In genomic region chr17:73108888-73109259, GRCm38 (mm10) we compare ENCODE assay signal across 8 mouse cellular contexts. TPM values are rescaled to one million over a fixed set of nuclear protein-coding genes. Genes with fewer than 3 reads are reported as not detected.
DNase-seq lines count a peak whose midpoint lies in the region; ATAC-seq and TF ChIP-seq lines count a peak whose summit lies in the region.

No protein-coding gene starts in this region.

- 74% methylated on average over 7 of the region's 7 CpGs for WGBS in kidney, embryonic 15.5 days
- 78% methylated on average over 7 of the region's 7 CpGs for WGBS in embryonic facial prominence, embryonic 11.5 days
- 59% methylated on average over 7 of the region's 7 CpGs for WGBS in intestine, embryonic 15.5 days

- intact Hi-C loops in left cerebral cortex, postnatal 36 days (cut with DNase I) = loop anchor here (10.0 kb wide), 1 partner anchor 156 kb away; no protein-coding TSS in a partner anchor

- peak overlapping the region; percentile 71 for H3K4me3 ChIP-seq in kidney, embryonic 15.5 days (replicated peaks)
- H3K4me3 ChIP-seq in embryonic facial prominence, embryonic 11.5 days (ENCODE audit: low read depth, low read length) = peak overlapping the region; percentile 81
- peak overlapping the region; percentile 79 for H3K4me3 ChIP-seq in intestine, embryonic 15.5 days (replicated peaks)
- peak overlapping the region; percentile 64 for H3K4me3 ChIP-seq in myocyte

- peaks cover 24% of the 10 kb centered on the region for H3K4me1 ChIP-seq in kidney, embryonic 15.5 days
- no peaks in the 10 kb centered on the region for H3K4me1 ChIP-seq in embryonic facial prominence, embryonic 11.5 days (ENCODE audit: control insufficient read depth, insufficient read depth, low read length)
- H3K4me1 ChIP-seq in intestine, embryonic 15.5 days (replicated peaks) = peaks cover 13% of the 10 kb centered on the region; the same call in 1 of the 2 replicates

- no peak for ATAC-seq in kidney, embryonic 15.5 days (replicated peaks; ENCODE audit: low FRiP score)
- ATAC-seq in embryonic facial prominence, embryonic 11.5 days (replicated peaks; ENCODE audit: insufficient number of reproducible peaks, low FRiP score, low TSS enrichment, low read depth) = no peak
- peak; percentile 54 for ATAC-seq in intestine, embryonic 15.5 days

- DNase-seq in kidney, adult 18-20 months = no peak
- DNase-seq in embryonic facial prominence, embryonic 11.5 days (ENCODE audit: low spot score) = no peak
- DNase-seq in Muller cell, postnatal 12 days (ENCODE audit: inconsistent ontology term) = no peak
- no peak for DNase-seq in left cerebral cortex, postnatal 36 days (ENCODE audit: low spot score in 2 of 2)
- no peak for DNase-seq in cerebellum, adult 11-12 months

- peak overlapping the region; percentile 90 for H3K4me2 ChIP-seq in kidney, embryonic 15.5 days
- peak overlapping the region; percentile 85; the same call in 1 of the 2 replicates for H3K4me2 ChIP-seq in embryonic facial prominence, embryonic 11.5 days (ENCODE audit: low read depth, low read length)
- peak overlapping the region; percentile 76 for H3K4me2 ChIP-seq in intestine, embryonic 15.5 days (replicated peaks)
- peak overlapping the region; percentile 95 for H3K4me2 ChIP-seq in myocyte (ENCODE audit: low read depth)

- peaks cover 42% of the 10 kb centered on the region for H3K79me2 ChIP-seq in myocyte (ENCODE audit: control insufficient read depth, insufficient read depth)

- H3K9me3 ChIP-seq in kidney, embryonic 15.5 days (replicated peaks) = no peaks in the 10 kb centered on the region
- no peaks in the 10 kb centered on the region for H3K9me3 ChIP-seq in embryonic facial prominence, embryonic 11.5 days (replicated peaks; ENCODE audit: control insufficient read depth, low read length)
- H3K9me3 ChIP-seq in intestine, embryonic 15.5 days = no peaks in the 10 kb centered on the region

- H3K27ac ChIP-seq in kidney, embryonic 15.5 days = no peak overlapping the region
- H3K27ac ChIP-seq in embryonic facial prominence, embryonic 11.5 days (replicated peaks; ENCODE audit: low read depth, low read length) = no peak overlapping the region
- H3K27ac ChIP-seq in intestine, embryonic 15.5 days = no peak overlapping the region; the same call in 1 of the 2 replicates

- TF ChIP-seq POLR2A in myocyte (IDR thresholded peaks at IDR 0.05; ENCODE audit: insufficient read length, low read depth) = no peak

- H3K9ac ChIP-seq in kidney, embryonic 15.5 days = peak overlapping the region; percentile 73; the same call in 1 of the 2 replicates
- no peak overlapping the region; the same call in 1 of the 2 replicates for H3K9ac ChIP-seq in embryonic facial prominence, embryonic 11.5 days (replicated peaks; ENCODE audit: low read length)
- H3K9ac ChIP-seq in intestine, embryonic 15.5 days = no peak overlapping the region

- H3ac ChIP-seq in myocyte (ENCODE audit: control insufficient read depth, insufficient read length) = peak overlapping the region; percentile 29

- H3K36me3 ChIP-seq in kidney, embryonic 15.5 days = no peaks in the 10 kb centered on the region
- H3K36me3 ChIP-seq in embryonic facial prominence, embryonic 11.5 days (replicated peaks; ENCODE audit: control insufficient read depth, insufficient read depth, low read depth, low read length) = no peaks in the 10 kb centered on the region
- no peaks in the 10 kb centered on the region for H3K36me3 ChIP-seq in intestine, embryonic 15.5 days
- no peaks in the 10 kb centered on the region for H3K36me3 ChIP-seq in myocyte (ENCODE audit: control insufficient read depth, insufficient read depth)

- H3K27me3 ChIP-seq in kidney, embryonic 15.5 days = no peaks in the 10 kb centered on the region
- H3K27me3 ChIP-seq in embryonic facial prominence, embryonic 11.5 days (ENCODE audit: control insufficient read depth, insufficient read depth, low read length) = no peaks in the 10 kb centered on the region
- H3K27me3 ChIP-seq in intestine, embryonic 15.5 days (replicated peaks) = no peaks in the 10 kb centered on the region
- no peaks in the 10 kb centered on the region for H3K27me3 ChIP-seq in myocyte (ENCODE audit: control insufficient read depth, insufficient read depth, insufficient read length)

TF ChIP-seq in myocyte, 11 proteins besides CTCF, POLR2A, EP300 and RAD21:
- TF ChIP-seq REST (IDR thresholded peaks at IDR 0.05; ENCODE audit: insufficient read depth, insufficient read length) = no peak
- TF ChIP-seq USF1 (IDR thresholded peaks at IDR 0.05; ENCODE audit: low read depth) = no peak
- TF ChIP-seq MYOD1 (IDR thresholded peaks at IDR 0.05; ENCODE audit: control insufficient read depth in 1 of 3, insufficient read length in 2 of 3, low read depth in 2 of 3) = no peak
- TF ChIP-seq E2F4 (IDR thresholded peaks at IDR 0.05; ENCODE audit: insufficient read depth) = no peak
- TF ChIP-seq MAX (IDR thresholded peaks at IDR 0.05; ENCODE audit: low read depth) = no peak
- TF ChIP-seq CEBPB (IDR thresholded peaks at IDR 0.05; ENCODE audit: insufficient read depth, poor library complexity, severe bottlenecking) = no peak
- no peak for TF ChIP-seq MYOG (IDR thresholded peaks at IDR 0.05; ENCODE audit: control insufficient read depth in 1 of 3, insufficient read depth in 1 of 3, insufficient read length in 2 of 3, low read depth in 2 of 3)
- TF ChIP-seq TCF3 (IDR thresholded peaks at IDR 0.05; ENCODE audit: insufficient read length, low read depth) = no peak
- no peak for TF ChIP-seq TCF12 (IDR thresholded peaks at IDR 0.05; ENCODE audit: insufficient read depth, poor library complexity, severe bottlenecking)
- TF ChIP-seq SRF (IDR thresholded peaks at IDR 0.05; ENCODE audit: control insufficient read depth, insufficient read length, low read depth) = no peak
- no peak for TF ChIP-seq POLR2AphosphoS2 (IDR thresholded peaks at IDR 0.05; ENCODE audit: insufficient read length, low read depth)

RNA-seq across cellular contexts. Expression of gene Lclat1, which starts 1.1 kb away (rescaled TPM):
- polyA plus RNA-seq in kidney, embryonic 15.5 days (2015; fragmentation: Nextera tagmentation; extraction: Ambion mirVana) = 17.0 and 17.3 TPM in 2 replicates
- polyA plus RNA-seq in embryonic facial prominence, embryonic 11.5 days (2014; fragmentation: Nextera tagmentation; extraction: Ambion mirVana) = 18.6 and 19.3 TPM in 2 replicates
- polyA plus RNA-seq in intestine, embryonic 15.5 days (2015; fragmentation: Nextera tagmentation; extraction: Ambion mirVana) = 24.2 and 25.0 TPM in 2 replicates
- 27.2 TPM for polyA plus RNA-seq in myocyte (2012; fragmentation: generic; extraction: Trizol)
- total RNA-seq in left cerebral cortex, postnatal 36 days (2021) = 10 to 100 TPM; 36.9 to 42.0 TPM
